Mouse (Mus musculus) kidney, adult 2 months (tissue): Measurements from ENCODE around the gene Smok3b. TPM values are rescaled to one million over a fixed set of nuclear protein-coding genes. Genes with fewer than 3 reads are reported as not detected.
A peak's percentile ranks its signal among the peaks of the same experiment; 100 is the strongest.

Experiments used
- DNase-seq: peaks from one replicate; pipeline ENCODE4 v3.0.0; 2021
- H3K27ac ChIP-seq: fragments of 200-500 bp; 2 replicates; pipeline ENCODE4 v1.5.1; 2012; ENCODE audit warnings: low read depth, low read length, control low read depth, inconsistent platforms; ENCODE audit not compliant: insufficient read depth
- H3K27me3 ChIP-seq: fragments of 200-500 bp; replicated peaks from 2 replicates; pipeline ENCODE4 v1.6.1; 2012; ENCODE audit warnings: mild to moderate bottlenecking, moderate library complexity, low read length, inconsistent platforms; ENCODE audit not compliant: control insufficient read depth, insufficient read depth
- H3K36me3 ChIP-seq: fragments of 200-500 bp; 2 replicates; pipeline ENCODE4 v1.6.1; 2012; ENCODE audit warnings: mild to moderate bottlenecking, moderate library complexity, low read length, inconsistent platforms; ENCODE audit not compliant: control insufficient read depth, insufficient read depth
- H3K4me1 ChIP-seq: fragments of 200-500 bp; 2 replicates; pipeline ENCODE4 v1.6.1; 2011; ENCODE audit warnings: low read length; ENCODE audit not compliant: control insufficient read depth, insufficient read depth
- H3K4me3 ChIP-seq: fragments of 200-500 bp; 2 replicates; pipeline ENCODE4 v1.5.1; 2011; ENCODE audit warnings: mild to moderate bottlenecking, low read depth, low read length, control low read depth; ENCODE audit not compliant: insufficient read depth
- CTCF ChIP-seq: fragments of 200-500 bp; conservative IDR thresholded peaks from 2 replicates; pipeline ENCODE4 v1.5.1; 2011; ENCODE audit warnings: low read depth, mild to moderate bottlenecking, control low read depth, low read length, moderate library complexity, mixed read lengths; ENCODE audit not compliant: insufficient read depth, insufficient read length
- POLR2A ChIP-seq: fragments of 200-500 bp; IDR thresholded peaks from one replicate; pipeline ENCODE4 v1.6.1; 2011; ENCODE audit warnings: low read depth, low read length, control low read depth
- WGBS: fragments of 180-500 bp; shearing (Covaris S2); methylation state at CpG from one replicate; pipeline ENCODE4 v1.1.7; 2018; 5-methylcytosine and 5-hydroxymethylcytosine counted together
- polyA plus RNA-seq: library from polyadenylated mRNA; depleted of rRNA; stranded (reverse); fragments of >200 nt; gene quantifications from 2 replicates; pipeline ENCODE4 v1.2.3, GENCODE M21; 2012

The Smok3b gene
- polyA plus RNA-seq, 1 experiment = not detected

DNA sequence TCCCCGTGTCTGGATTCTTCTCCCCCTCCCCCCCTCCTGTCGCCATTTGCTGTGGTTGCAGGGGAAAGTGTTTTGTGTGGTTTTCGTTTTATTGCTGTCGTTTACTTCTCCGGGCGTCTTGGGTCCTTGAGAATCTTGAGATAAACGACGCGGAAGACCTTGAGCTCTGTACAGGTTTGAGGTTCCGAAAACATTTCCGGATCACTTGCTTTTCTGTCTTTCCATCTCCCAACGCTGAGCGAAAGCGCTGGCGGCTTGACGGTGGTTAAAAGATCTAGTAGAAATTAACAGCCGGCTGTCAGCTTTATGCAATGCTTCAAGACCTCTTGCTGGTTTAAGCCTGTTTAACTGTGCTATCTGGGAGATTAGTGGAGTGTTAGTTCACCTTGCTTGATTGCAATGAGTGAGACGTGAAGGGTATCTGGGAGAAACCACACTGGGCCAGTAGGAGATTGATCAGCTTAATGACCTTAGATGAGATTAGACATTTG, 64.2 kb downstream of the Smok3b start:
- H3K4me1 ChIP-seq = peaks cover 18% of the 10 kb centered on the region
- H3K27ac ChIP-seq = peak overlapping the region; percentile 87
- WGBS = under 1% methylated on average over 18 of the region's 18 CpGs
- peak; percentile 38 for DNase-seq
- H3K4me3 ChIP-seq = peak overlapping the region; percentile 69
- TF ChIP-seq POLR2A (no peak), CTCF (no peak)
- no peaks in the 10 kb centered on the region for H3K36me3 ChIP-seq
- H3K27me3 ChIP-seq = no peaks in the 10 kb centered on the region

- Histone ChIP-seq H3K4me1 (peaks cover 18% of the 10 kb centered on the region), H3K27ac (peak overlapping the region; percentile 83), H3K4me3 (no peak overlapping the region), H3K36me3 (no peaks in the 10 kb centered on the region), H3K27me3 (no peaks in the 10 kb centered on the region)
- TF ChIP-seq CTCF = no peak
- TF ChIP-seq POLR2A = peak; percentile 12
- DNase-seq = peak; percentile 79
- WGBS = 42% methylated on average over 3 of the region's 3 CpGs
These were observed 65.6 kb downstream of the Smok3b start for GRCm38 (mm10) chr5:138086842-138087241.

GRCm38 (mm10) chr5:138088366-138088765, 67.1 kb downstream of the Smok3b start:
- Histone ChIP-seq H3K27me3 (no peaks in the 10 kb centered on the region), H3K4me1 (peaks cover 18% of the 10 kb centered on the region), H3K27ac (peak overlapping the region; percentile 100), H3K4me3 (no peak overlapping the region), H3K36me3 (no peaks in the 10 kb centered on the region)
- 26% methylated on average over 3 of the region's 3 CpGs for WGBS
- no peak for TF ChIP-seq POLR2A
- TF ChIP-seq CTCF = no peak
- peak; percentile 86 for DNase-seq

DNA sequence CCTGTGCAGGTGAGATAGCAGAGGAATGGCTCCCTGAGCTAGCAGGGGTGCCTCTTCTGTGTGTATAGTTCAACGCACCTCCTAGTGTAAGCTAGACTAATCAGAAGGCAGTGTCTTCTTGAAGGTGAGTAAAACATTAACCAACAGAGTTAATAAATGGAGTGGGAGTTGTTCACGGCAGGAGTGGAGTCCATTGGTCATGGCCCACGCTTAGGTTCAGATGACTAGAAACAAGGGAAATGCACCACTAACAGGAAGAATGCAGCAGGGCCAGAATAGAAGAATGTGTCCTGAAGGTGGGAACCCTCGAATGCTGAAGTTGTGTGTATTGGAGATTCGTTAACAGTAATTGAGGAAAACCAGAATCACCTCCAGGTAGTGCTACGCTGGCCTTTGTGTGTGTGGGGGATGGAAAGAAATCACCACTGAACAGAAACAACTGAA, 67.9 kb downstream of the Smok3b start:
- peaks cover 15% of the 10 kb centered on the region for H3K4me1 ChIP-seq
- H3K4me3 ChIP-seq = peak overlapping the region; percentile 45
- peak overlapping the region; percentile 100 for H3K27ac ChIP-seq
- DNase-seq = peak; percentile 92
- WGBS = 35% methylated on average over 6 of the region's 6 CpGs
- H3K27me3 ChIP-seq = no peaks in the 10 kb centered on the region
- TF ChIP-seq POLR2A = no peak
- TF ChIP-seq CTCF = 0 out of 2 replicates have a peak, but pooled peaks have one; percentile 1
- peaks cover under 1% of the 10 kb centered on the region for H3K36me3 ChIP-seq

DNA sequence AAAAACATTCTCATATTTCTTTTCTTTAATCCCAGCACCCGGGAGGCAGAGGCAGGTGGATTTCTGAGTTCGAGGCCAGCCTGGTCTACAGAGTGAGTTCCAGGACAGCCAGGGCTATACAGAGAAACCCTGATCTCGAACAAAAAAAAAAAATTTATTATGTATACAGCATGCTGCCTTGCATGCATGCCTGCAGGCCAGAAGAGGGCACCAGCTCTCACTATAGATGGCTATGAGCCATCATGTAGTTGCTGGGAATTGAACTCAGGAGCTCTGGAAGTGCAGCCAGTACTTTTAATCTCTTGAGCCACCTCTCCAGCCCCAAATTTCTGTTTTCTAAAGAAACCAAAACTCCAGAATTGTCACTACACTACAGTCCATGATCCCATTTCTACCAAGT, 69.0 kb downstream of the Smok3b start:
- H3K27me3 ChIP-seq = no peaks in the 10 kb centered on the region
- no peak overlapping the region for H3K4me3 ChIP-seq
- WGBS = 54% methylated on average over 3 of the region's 3 CpGs
- TF ChIP-seq CTCF (peak; percentile 48), POLR2A (no peak)
- peak; percentile 37 for DNase-seq
- H3K27ac ChIP-seq = no peak overlapping the region; the same call in 1 of the 2 replicates
- H3K36me3 ChIP-seq = peaks cover 4% of the 10 kb centered on the region
- H3K4me1 ChIP-seq = peaks cover 15% of the 10 kb centered on the region

GRCm38 (mm10) chr5:138090737-138091136, 69.5 kb downstream of the Smok3b start:
- peaks cover 15% of the 10 kb centered on the region for H3K4me1 ChIP-seq
- H3K27me3 ChIP-seq = no peaks in the 10 kb centered on the region
- no peak overlapping the region for H3K27ac ChIP-seq
- no peak for TF ChIP-seq POLR2A
- no peak for TF ChIP-seq CTCF
- no peak for DNase-seq
- H3K4me3 ChIP-seq = no peak overlapping the region
- peaks cover 6% of the 10 kb centered on the region for H3K36me3 ChIP-seq
- WGBS = 72% methylated on average over 5 of the region's 5 CpGs

DNA sequence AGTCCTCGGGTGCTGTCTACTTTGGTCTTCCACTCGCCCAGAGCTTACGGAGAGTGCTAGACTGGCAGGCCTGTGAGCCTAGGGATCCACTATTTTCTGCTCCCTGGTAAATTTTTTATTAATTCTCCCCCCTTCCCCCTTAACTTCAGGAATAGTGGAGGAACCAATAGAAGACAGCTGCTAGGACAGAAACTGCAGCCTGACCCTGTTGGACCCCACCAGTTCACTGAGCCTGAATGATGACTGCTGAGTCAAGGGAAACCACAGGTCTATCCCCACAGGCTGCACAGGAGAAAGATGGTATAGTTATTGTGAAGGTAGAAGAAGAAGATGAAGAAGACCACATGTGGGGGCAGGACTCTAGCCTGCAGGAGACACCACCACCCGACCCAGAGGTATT, 71.5 kb downstream of the Smok3b start:
- WGBS = 69% methylated on average over 4 of the region's 4 CpGs

More for the DNA sequence above, 71.5 kb downstream of the Smok3b start:
- peaks cover 10% of the 10 kb centered on the region for H3K4me1 ChIP-seq
- H3K36me3 ChIP-seq = peaks cover 10% of the 10 kb centered on the region
- no peak overlapping the region for H3K27ac ChIP-seq
- no peaks in the 10 kb centered on the region for H3K27me3 ChIP-seq
- H3K4me3 ChIP-seq = no peak overlapping the region
- TF ChIP-seq CTCF (no peak), POLR2A (no peak)
- peak; percentile 64 for DNase-seq
